ENCODE assay signal across 23 mouse cellular contexts in genomic region chr6:128254551-128254950, GRCm38 (mm10). TPM values are rescaled to one million over a fixed set of nuclear protein-coding genes. Genes with fewer than 3 reads are reported as not detected.
DNase-seq lines count a peak whose midpoint lies in the region; ATAC-seq lines count a peak whose summit lies in the region.
"Had no signal": no experiment of that assay in that cellular context is flagged by ENCODE, and none has a peak within 500 bp of the region (broad histone marks: within the 10 kb centered on the region; RNA-seq: fewer than 3 reads in every experiment).

No protein-coding gene starts in this region.

- DNase-seq in forebrain, embryonic 14.5 days (ENCODE audit: low spot score) = peak; percentile 5
- DNase-seq in ES-CJ7 (ENCODE audit: low read depth, low spot score) = peak; percentile 91
- peak; percentile 76 for DNase-seq in R1 (ENCODE audit: low read depth, low spot score)
- no peak for DNase-seq in adrenal gland, adult 2 months
- DNase-seq: adrenal gland, postnatal 14 days; cerebellum, adult 11-12 months; cerebellum, adult 8-10 months; cerebellum, postnatal 14 days; gastrocnemius, postnatal 25 days; heart, adult 2 months; heart, postnatal 14 days; heart, postnatal 4 days; kidney, adult 11 months; kidney, adult 8-10 months had no signal

- H3K4me2 ChIP-seq in forebrain, embryonic 14.5 days (ENCODE audit: low read length) = no peak overlapping the region
- no peak overlapping the region for H3K4me2 ChIP-seq in forebrain, embryonic 16.5 days (ENCODE audit: low read length)
- H3K4me2 ChIP-seq in kidney, embryonic 14.5 days (replicated peaks; ENCODE audit: low read depth, low read length) = no peak overlapping the region
- H3K4me2 ChIP-seq: forebrain, embryonic 15.5 days; heart, embryonic 13.5 days; hindbrain, embryonic 15.5 days; intestine, embryonic 15.5 days had no signal

- ATAC-seq in forebrain, embryonic 14.5 days = no peak
- no peak for ATAC-seq in forebrain, embryonic 16.5 days
- no peak for ATAC-seq in inflammation-experienced regulatory T-cells, adult 6 months
- no peak for ATAC-seq in kidney, embryonic 14.5 days (ENCODE audit: low FRiP score, low TSS enrichment)
- ATAC-seq: forebrain, embryonic 15.5 days had no signal

- H3K4me3 ChIP-seq in forebrain, embryonic 14.5 days (ENCODE audit: low read depth, low read length) = no peak overlapping the region
- H3K4me3 ChIP-seq in forebrain, embryonic 16.5 days (replicated peaks; ENCODE audit: low read length) = no peak overlapping the region
- no peak overlapping the region for H3K4me3 ChIP-seq in kidney, embryonic 14.5 days (ENCODE audit: low read length)
- H3K4me3 ChIP-seq: forebrain, embryonic 15.5 days; heart, adult 2 months; heart, embryonic 10.5 days; heart, embryonic 13.5 days; hindbrain, embryonic 15.5 days; intestine, embryonic 15.5 days had no signal

- no peaks in the 10 kb centered on the region for H3K9me3 ChIP-seq in forebrain, embryonic 14.5 days (replicated peaks; ENCODE audit: control insufficient read depth, low read length)
- no peaks in the 10 kb centered on the region for H3K9me3 ChIP-seq in forebrain, embryonic 16.5 days (ENCODE audit: control insufficient read depth, low read length)
- H3K9me3 ChIP-seq in kidney, embryonic 14.5 days (ENCODE audit: control insufficient read depth, low read length) = no peaks in the 10 kb centered on the region
- H3K9me3 ChIP-seq: forebrain, embryonic 15.5 days; heart, embryonic 10.5 days; heart, embryonic 13.5 days; hindbrain, embryonic 15.5 days; intestine, embryonic 15.5 days had no signal

- H3K4me1 ChIP-seq in forebrain, embryonic 14.5 days (ENCODE audit: control insufficient read depth, insufficient read depth, low read length) = no peaks in the 10 kb centered on the region
- H3K4me1 ChIP-seq in forebrain, embryonic 16.5 days (replicated peaks; ENCODE audit: control insufficient read depth, insufficient read depth, low read length) = no peaks in the 10 kb centered on the region
- H3K4me1 ChIP-seq in kidney, embryonic 14.5 days (ENCODE audit: control insufficient read depth, insufficient read depth, low read length) = no peaks in the 10 kb centered on the region
- H3K4me1 ChIP-seq: forebrain, embryonic 15.5 days; hindbrain, embryonic 15.5 days had no signal

- H3K27me3 ChIP-seq in forebrain, embryonic 14.5 days (replicated peaks; ENCODE audit: control insufficient read depth, insufficient read depth, low read length) = no peaks in the 10 kb centered on the region
- no peaks in the 10 kb centered on the region for H3K27me3 ChIP-seq in forebrain, embryonic 16.5 days (replicated peaks; ENCODE audit: control insufficient read depth, insufficient read depth, low read length)
- H3K27me3 ChIP-seq in kidney, embryonic 14.5 days (ENCODE audit: control insufficient read depth, insufficient read depth, low read length) = no peaks in the 10 kb centered on the region
- H3K27me3 ChIP-seq: forebrain, embryonic 15.5 days; heart, embryonic 13.5 days; hindbrain, embryonic 15.5 days; intestine, embryonic 15.5 days had no signal

- no peaks in the 10 kb centered on the region for H3K36me3 ChIP-seq in forebrain, embryonic 14.5 days (ENCODE audit: control insufficient read depth, insufficient read depth, low read length)
- no peaks in the 10 kb centered on the region for H3K36me3 ChIP-seq in forebrain, embryonic 16.5 days (ENCODE audit: control insufficient read depth, insufficient read depth)
- no peaks in the 10 kb centered on the region for H3K36me3 ChIP-seq in kidney, embryonic 14.5 days (ENCODE audit: control insufficient read depth, insufficient read depth, low read length)
- H3K36me3 ChIP-seq: forebrain, embryonic 15.5 days; G1E; heart, embryonic 10.5 days; hindbrain, embryonic 15.5 days; intestine, embryonic 15.5 days had no signal

- H3K9ac ChIP-seq in forebrain, embryonic 14.5 days (ENCODE audit: low read length) = no peak overlapping the region
- H3K9ac ChIP-seq in forebrain, embryonic 16.5 days (replicated peaks; ENCODE audit: low read depth, low read length) = no peak overlapping the region
- no peak overlapping the region for H3K9ac ChIP-seq in kidney, embryonic 14.5 days (ENCODE audit: low read depth, low read length)
- H3K9ac ChIP-seq: forebrain, embryonic 15.5 days; heart, embryonic 13.5 days; hindbrain, embryonic 15.5 days; intestine, embryonic 15.5 days had no signal

- no peak overlapping the region for H3K27ac ChIP-seq in forebrain, embryonic 14.5 days (ENCODE audit: low read depth, low read length)
- H3K27ac ChIP-seq in forebrain, embryonic 16.5 days (ENCODE audit: low read length) = no peak overlapping the region
- H3K27ac ChIP-seq in kidney, embryonic 14.5 days (ENCODE audit: low read depth, low read length) = no peak overlapping the region
- H3K27ac ChIP-seq: forebrain, embryonic 15.5 days; heart, adult 2 months; heart, embryonic 10.5 days; heart, embryonic 13.5 days; hindbrain, embryonic 15.5 days; intestine, embryonic 15.5 days had no signal

- 10% methylated on average over 4 of the region's 4 CpGs for WGBS in forebrain, embryonic 14.5 days
- WGBS in forebrain, embryonic 16.5 days = 19% methylated on average over 4 of the region's 4 CpGs
- 71% methylated on average over 4 of the region's 4 CpGs for WGBS in kidney, embryonic 14.5 days

RNA-seq across cellular contexts. Expression of gene Tead4, which starts 46.1 kb away (rescaled TPM):
- 0.18 and 0.37 TPM in 2 replicates for polyA plus RNA-seq in forebrain, embryonic 14.5 days (2014; fragmentation: Nextera tagmentation; extraction: Ambion mirVana)
- 0.47 and 0.52 TPM in 2 replicates for polyA plus RNA-seq in forebrain, embryonic 16.5 days (2015; fragmentation: Nextera tagmentation; extraction: Ambion mirVana)
- not detected for polyA plus RNA-seq in inflammation-experienced regulatory T-cells, adult 6 months (2017; shearing (Covaris generic))
- polyA plus RNA-seq in kidney, embryonic 14.5 days (2014; fragmentation: Nextera tagmentation; extraction: Ambion mirVana) = 1.5 and 2.2 TPM in 2 replicates
- 1 to 10 TPM; 2.7 to 2.9 TPM for total RNA-seq in adrenal gland, adult 2 months (2021)
- 2.9 and 3.6 TPM in 2 replicates for polyA plus RNA-seq in adrenal gland, adult 2 months (2012; rRNA removed)
- polyA plus RNA-seq: G1E had no signal
